Mouse (Mus musculus) cerebral cortex, adult 2 months (tissue): ENCODE results near the gene Pde4b.

Experiments used
- WGBS: fragments of 180-500 bp; shearing (Covaris S2); methylation state at CpG from one replicate; pipeline ENCODE4 v1.1.7; 2018; 5-methylcytosine and 5-hydroxymethylcytosine counted together

Pde4b gene

DNA sequence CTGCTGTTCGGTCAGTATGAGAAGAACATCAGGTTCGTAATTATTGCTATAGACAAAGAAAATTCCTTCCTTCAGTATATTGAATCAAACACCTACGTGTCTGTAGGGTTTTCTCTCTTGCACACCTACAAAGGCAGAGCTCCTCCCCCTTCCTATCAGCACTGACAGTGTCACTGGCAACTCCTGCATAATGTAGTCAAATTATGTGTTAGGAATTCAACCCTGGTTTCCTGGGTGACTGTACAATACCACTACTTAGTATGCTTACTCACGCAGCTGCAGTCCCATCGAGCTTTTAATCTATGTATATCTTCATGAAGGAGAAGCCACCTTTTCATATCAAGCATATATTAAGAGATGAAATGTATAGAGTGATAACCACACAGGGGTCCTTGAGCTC is 99.5 kb downstream of the Pde4b start:
- 66% methylated on average over 5 of the region's 5 CpGs for WGBS

- WGBS, result 54% methylated on average over 5 of the region's 5 CpGs
Measured at GRCm38 (mm10) chr4:102197707-102198106, 110.4 kb downstream of the Pde4b start.

DNA sequence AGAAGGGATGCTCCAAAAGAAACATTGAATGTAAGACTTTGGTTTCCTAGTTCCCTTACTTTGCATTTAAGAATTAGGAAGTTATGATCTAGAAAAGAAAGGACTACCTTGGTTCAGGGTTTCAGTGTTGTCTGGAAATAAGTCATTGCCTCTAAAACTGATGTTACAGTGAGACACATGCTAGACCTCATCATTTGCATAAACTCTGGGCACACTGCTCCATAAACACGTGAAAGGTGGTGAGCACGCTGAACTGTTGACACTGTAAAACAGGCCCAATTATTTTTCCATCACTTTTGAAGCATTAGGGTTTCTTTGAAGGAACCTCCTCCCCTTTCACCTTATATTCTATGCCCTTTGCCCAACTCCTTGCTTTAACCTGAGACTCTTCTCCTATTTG is 122.4 kb downstream of the Pde4b start:
- 67% methylated on average over 2 of the region's 2 CpGs for WGBS

- 22% methylated on average over 7 of the region's 7 CpGs for WGBS
Measured at GRCm38 (mm10) chr4:102228953-102229586, 141.7 kb downstream of the Pde4b start.

DNA sequence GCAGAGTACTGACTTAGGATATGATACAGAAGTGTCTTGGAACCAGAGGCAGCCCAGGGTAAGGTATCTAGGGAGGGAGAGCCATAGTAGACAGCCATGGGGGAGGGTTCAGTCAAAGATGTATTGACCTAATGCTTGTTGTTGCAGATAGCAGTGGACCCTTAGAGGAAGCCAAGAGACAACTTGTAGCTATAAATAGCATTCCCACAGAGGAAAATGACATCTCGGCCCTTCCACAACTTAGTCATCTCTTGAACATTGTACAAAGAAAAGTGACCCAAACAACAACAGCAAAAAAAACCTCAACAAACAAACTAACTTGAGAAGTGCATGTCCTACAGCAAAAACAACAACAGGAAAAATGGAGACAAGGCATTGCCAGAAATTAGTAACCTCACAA is 143.6 kb downstream of the Pde4b start:
- 59% methylated on average over 1 of the region's 1 CpGs for WGBS

GRCm38 (mm10) chr4:102233633-102234032 is 146.3 kb downstream of the Pde4b start:
- 78% methylated on average over 1 of the region's 1 CpGs for WGBS

DNA sequence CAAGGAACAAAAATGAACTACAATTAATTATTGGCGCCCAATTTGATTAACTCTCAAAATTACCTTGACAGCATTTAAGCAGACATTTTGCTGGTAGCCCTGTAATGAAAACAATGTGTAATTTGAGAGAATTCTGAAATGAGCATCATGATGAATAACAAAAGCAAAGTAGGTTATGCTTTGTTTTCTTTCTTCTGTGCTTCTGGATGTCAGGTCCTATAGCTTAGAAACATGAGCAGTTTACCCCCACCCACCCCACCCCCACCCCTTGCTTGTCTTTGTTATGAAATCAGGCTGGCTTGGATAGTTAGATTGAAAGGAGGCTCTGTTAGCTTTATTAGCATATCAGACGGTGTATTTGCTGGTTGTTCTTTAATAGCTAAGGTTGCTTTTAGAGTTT is 147.8 kb downstream of the Pde4b start:
- WGBS, result 66% methylated on average over 2 of the region's 2 CpGs

DNA sequence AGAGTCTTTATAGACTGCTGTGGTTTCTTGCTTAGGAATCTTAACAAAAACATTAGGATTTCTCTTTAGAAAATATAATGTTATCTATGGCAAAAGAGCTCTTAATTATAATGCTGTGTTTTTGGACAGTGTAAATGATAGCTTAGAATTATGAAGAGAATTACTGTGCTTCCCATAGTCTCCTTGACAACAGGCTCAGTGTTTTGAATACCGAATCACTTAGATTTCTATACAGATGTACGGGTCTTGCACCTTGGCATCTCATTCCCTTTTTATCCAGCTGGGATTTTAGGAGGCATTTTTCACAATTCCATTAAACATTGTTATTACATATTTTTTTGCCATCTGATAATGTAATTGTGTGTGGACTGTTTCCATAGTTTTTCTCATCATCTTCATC is 151.8 kb downstream of the Pde4b start:
- 29% methylated on average over 2 of the region's 2 CpGs for WGBS

- 33% methylated on average over 12 of the region's 12 CpGs for WGBS
Measured at GRCm38 (mm10) chr4:102239657-102240390, 152.5 kb downstream of the Pde4b start.

DNA sequence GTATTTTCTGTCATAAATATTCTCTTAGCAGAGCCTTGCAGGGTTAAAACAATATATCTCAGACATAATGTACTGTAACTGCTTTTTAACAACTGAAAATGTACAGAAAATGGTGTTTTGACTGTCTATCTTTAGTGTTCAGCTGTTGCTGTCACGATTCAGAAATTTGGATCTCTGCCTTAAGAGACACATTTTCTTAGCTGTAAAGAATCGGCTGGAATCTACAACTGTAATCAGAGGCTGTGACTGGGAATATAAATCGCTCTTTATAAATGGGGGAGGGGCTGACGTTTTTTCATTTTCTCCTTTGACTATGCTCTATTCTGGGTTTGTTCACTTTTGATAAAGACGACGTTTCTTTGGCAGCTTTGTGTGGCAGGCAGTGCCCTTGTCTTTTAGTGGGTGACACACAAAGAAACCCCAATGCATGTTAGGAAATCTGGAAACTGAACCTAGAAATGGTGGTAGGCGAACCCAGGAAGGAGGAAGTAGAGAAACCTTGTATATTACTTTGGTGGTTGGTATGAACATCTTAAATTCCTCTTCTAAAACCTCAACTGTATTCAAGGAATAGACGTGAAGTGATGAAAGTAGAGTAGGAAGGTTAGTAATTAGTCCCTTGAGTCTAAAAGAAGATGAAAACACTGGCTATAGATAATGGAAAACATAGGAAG is 153.5 kb downstream of the Pde4b start:
- WGBS, result 25% methylated on average over 8 of the region's 8 CpGs

DNA sequence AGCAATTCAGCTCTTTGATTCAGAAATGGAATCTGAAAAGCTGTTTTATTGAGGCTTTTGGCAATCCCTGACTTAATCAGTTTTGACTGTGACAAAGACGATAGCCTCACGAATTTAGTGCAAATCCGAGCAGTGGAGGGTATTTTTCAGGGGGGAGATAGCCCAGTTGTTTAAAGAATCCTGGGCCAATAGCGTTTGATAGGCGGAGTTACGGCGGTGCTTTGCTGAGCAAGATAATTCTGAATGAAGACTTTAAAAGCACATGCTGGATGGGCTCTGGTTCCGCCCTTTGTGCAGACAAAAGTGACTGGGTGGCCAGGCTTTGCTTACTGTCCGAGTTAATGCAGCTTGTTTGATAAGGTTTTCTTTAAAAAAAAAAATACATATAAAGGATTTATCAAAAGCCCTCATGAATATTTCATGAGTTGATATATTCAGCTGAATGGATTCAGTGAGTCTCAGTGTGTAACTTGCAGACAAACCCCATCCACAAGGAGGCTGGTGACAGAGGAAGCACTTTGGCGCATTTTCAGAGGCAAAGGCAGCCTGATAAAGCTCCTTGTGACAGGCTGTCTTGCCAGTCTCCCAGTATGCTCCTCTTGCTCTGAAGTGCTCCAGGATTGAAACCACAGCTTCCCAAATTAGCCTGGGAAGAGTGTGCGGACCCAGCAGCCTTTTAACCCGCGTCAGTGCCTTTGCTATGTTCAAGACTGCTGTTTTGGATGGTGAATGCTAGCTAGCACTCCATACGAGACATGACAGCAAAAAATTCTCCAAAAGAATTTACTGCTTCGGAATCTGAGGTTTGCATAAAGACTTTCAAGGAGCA is 167.3 kb downstream of the Pde4b start:
- 4% methylated on average over 15 of the region's 15 CpGs for WGBS

- 8% methylated on average over 9 of the region's 9 CpGs for WGBS
Measured at GRCm38 (mm10) chr4:102255295-102255670, 167.9 kb downstream of the Pde4b start.

DNA sequence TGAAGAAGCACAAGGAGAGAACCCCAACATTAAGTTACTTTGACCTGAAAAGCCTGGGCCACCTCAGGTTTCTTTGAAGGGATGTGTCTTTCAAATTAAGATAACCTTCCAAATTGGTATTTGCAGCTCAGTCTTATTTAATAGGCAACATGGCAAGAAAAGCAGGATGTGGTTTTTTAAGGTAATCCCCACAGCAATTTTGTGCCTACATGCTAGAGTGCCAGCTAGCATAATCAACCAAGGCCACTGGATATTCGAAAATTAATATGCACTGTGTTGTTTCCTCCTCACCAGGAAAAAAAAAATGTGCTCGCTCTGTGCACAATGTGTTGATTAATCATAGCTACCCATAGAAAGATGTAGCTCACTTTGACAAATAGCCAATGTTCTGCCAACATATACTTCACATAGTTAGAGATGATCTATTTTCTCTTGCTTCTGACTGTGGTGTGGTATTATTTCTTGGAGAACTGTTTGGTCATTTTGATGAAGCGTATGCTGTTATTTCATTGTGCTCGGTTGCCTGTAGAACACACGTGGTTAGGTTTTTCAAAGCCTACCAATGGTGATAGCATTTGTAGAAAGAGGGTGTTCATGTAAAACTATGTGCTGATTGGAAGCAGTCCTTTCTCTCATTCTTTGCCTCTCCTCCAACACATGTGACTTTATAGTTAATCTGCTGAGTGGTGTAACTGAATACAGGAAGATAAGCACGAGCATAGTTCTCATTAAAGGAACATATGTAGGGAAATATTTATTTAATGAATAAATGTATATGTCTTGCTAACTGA is 169.0 kb downstream of the Pde4b start:
- 59% methylated on average over 6 of the region's 6 CpGs for WGBS

GRCm38 (mm10) chr4:102272313-102272712 is 185.0 kb downstream of the Pde4b start:
- WGBS, result 72% methylated on average over 3 of the region's 3 CpGs

DNA sequence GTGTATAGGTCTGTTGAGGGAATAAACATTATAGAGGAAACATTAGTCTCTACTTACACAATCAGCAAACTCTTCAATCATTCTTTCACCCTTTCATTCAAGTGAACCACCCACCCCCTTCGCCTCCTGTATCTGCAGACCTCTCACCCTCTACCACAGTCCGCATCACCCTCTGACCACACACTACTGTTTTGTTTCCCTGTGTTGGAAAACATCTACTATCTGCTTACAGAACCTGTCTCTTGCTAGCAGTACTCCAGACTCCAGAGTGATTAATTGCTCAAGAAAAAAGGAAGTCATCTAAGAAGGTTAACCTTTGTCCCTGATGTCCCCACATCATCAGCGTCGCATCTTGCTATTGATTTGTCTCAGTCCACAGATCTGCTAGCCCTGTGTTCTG is 185.4 kb downstream of the Pde4b start:
- WGBS, result 87% methylated on average over 4 of the region's 4 CpGs

DNA sequence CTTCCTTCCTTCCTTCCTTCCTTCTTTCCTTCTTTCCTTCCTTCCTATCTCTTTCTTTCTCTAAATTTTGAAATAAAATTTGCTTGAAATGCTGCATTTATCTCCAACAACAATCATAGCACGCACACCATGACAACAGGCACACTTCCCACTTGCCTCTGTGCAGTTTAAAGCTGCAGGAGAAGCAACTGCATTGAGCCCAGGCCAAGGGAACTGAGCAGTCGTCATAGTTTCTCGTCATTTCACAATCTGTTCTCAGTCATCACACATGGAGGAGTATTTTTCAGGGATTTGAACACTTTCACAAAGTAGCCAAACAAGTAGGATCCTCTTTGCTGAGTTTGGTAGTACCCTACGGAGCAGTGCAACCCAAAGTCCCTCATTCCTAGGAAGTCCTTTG is 188.4 kb downstream of the Pde4b start:
- 20% methylated on average over 4 of the region's 4 CpGs for WGBS

GRCm38 (mm10) chr4:102278958-102279357 is 191.6 kb downstream of the Pde4b start:
- WGBS, result 68% methylated on average over 2 of the region's 2 CpGs

DNA sequence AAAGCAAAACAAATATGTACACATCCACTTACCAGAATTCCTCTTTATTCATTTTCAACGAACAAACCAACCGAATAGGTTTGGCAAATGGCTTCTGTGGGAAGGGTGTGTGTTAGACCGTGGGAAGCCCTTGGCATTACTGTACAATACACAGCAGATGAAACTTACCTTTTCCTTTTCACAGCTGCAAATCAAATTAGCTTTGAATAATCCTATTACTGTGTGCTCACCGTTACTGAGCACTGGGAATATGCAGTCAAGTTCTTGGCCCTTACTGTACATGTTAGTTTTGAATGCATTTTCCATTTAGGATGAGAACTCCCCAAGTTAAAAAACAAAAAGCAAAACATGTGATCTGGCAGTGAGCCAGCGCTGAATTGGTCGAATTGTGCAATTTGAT is 199.8 kb downstream of the Pde4b start:
- 51% methylated on average over 6 of the region's 6 CpGs for WGBS

GRCm38 (mm10) chr4:102290052-102290734 is 202.8 kb downstream of the Pde4b start:
- 61% methylated on average over 6 of the region's 6 CpGs for WGBS

DNA sequence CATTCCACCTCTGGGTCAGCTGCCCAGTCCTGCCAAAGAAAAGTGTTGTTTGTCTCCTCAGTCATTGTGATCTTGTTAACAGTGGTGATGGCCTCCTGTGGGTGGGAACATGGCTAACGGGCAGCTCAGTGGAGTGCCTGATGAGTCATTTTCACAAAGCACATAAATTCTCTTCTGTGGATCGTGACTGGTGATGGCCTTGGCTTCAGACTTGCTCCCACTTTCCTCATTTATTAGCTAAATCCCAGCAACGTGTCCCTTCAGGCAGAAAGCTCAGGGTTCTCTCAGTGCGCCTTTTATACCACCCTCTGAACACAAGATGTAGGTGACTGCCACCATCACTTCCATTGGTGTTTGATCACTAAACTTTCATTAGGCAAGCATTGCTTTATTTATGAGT is 215.2 kb downstream of the Pde4b start:
- 49% methylated on average over 4 of the region's 4 CpGs for WGBS
